Mouse (Mus musculus) erythroblast, embryonic 14.5 days (primary cell): Measurements from ENCODE around the gene Cd19. TPM values are rescaled to one million over a fixed set of nuclear protein-coding genes. Genes with fewer than 3 reads are reported as not detected.
"Not testable (repeated sequence)": the region's sequence is repeated elsewhere in the genome, so short reads cannot be mapped to it uniquely, and the experiment has no call there.

Experiments
- H3K27me3 ChIP-seq: 2 replicates; pipeline ENCODE4 v1.6.1; 2012; ENCODE audit warnings: inconsistent platforms; ENCODE audit not compliant: control insufficient read depth
- H3K36me3 ChIP-seq: 2 replicates; pipeline ENCODE4 v1.6.1; 2012; ENCODE audit warnings: mild to moderate bottlenecking, inconsistent platforms; ENCODE audit not compliant: control insufficient read depth
- H3K4me1 ChIP-seq: 2 replicates; pipeline ENCODE4 v1.6.1; 2012; ENCODE audit warnings: inconsistent platforms; ENCODE audit not compliant: control insufficient read depth
- H3K4me3 ChIP-seq: replicated peaks from 2 replicates; pipeline ENCODE3; 2012; ENCODE audit warnings: moderate library complexity, mild to moderate bottlenecking, inconsistent platforms
- H3K9me3 ChIP-seq: 2 replicates; pipeline ENCODE4 v1.6.1; 2012; ENCODE audit warnings: low read length, inconsistent platforms, mixed read lengths; ENCODE audit not compliant: control insufficient read depth
- GATA1 ChIP-seq: IDR thresholded peaks from 2 replicates; pipeline ENCODE4 v1.6.1; 2012; ENCODE audit warnings: low read length, inconsistent platforms, mixed read lengths
- TAL1 ChIP-seq: IDR thresholded peaks from 3 replicates; pipeline ENCODE4 v1.6.1; 2012; ENCODE audit warnings: low read length, inconsistent platforms, mixed read lengths
- polyA plus RNA-seq: library from polyadenylated mRNA; stranded (reverse); fragments of >175 nt; gene quantifications from 2 replicates; pipeline ENCODE4 v1.2.3, GENCODE M21; 2012

The Cd19 gene
- polyA plus RNA-seq, 1 experiment: not detected

DNA sequence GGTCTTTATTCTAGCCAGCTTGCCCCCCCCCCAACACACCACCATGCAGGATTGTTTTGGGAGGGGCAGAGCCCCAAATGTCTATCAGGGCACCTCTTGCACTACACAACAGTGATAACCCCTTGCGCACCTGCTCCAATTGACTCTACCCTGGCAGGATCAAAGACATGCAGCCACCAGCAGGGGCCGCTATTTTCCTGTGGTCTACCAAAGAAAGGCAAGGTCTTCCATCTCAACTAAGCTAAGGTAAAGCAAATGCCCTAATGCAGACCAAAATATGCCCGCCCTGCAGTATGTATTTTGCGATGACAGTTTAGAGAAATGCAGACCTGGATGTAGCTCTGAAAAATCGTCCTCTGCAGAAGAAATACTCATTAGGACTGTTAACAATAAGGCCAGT, 15.1 kb downstream of the Cd19 start:
- Histone ChIP-seq H3K4me3 (no peak overlapping the region), H3K36me3 (peaks cover 9% of the 10 kb centered on the region), H3K27me3 (no peaks in the 10 kb centered on the region), H3K4me1 (peaks cover 33% of the 10 kb centered on the region), H3K9me3 (no peaks in the 10 kb centered on the region)
- TF ChIP-seq TAL1 (no peak), GATA1 (no peak)

GRCm38 (mm10) chr7:126397822-126398221, 16.9 kb downstream of the Cd19 start:
- peaks cover 34% of the 10 kb centered on the region for H3K4me1 ChIP-seq
- no peak overlapping the region for H3K4me3 ChIP-seq
- TF ChIP-seq GATA1: no peak

DNA sequence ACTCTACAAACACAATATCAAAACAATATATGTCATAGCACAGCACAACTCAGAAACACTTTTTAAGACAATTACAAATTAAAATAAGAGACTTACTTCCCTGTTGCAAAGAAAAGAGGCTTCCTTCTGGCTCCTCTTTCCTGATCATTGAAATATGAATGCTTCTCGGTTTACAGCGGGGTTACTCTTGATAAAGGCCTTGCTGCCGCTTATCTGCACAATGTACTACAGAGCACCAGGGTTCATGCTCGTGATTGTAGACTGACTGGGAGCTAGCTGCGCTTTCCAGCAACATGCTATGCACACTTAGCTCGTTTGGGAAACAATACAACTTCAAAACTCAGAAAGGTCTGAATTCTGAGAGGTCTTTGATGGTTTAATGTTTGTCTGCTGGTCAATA, 17.5 kb downstream of the Cd19 start:
- TF ChIP-seq TAL1 (no peak), GATA1 (no peak)
- H3K4me1 ChIP-seq: peaks cover 34% of the 10 kb centered on the region
- peak overlapping the region; percentile 95 for H3K4me3 ChIP-seq

More at GRCm38 (mm10) chr7:126397822-126398221, 16.9 kb downstream of the Cd19 start:
- Histone ChIP-seq H3K27me3 (no peaks in the 10 kb centered on the region), H3K9me3 (no peaks in the 10 kb centered on the region), H3K36me3 (peaks cover 23% of the 10 kb centered on the region)

DNA sequence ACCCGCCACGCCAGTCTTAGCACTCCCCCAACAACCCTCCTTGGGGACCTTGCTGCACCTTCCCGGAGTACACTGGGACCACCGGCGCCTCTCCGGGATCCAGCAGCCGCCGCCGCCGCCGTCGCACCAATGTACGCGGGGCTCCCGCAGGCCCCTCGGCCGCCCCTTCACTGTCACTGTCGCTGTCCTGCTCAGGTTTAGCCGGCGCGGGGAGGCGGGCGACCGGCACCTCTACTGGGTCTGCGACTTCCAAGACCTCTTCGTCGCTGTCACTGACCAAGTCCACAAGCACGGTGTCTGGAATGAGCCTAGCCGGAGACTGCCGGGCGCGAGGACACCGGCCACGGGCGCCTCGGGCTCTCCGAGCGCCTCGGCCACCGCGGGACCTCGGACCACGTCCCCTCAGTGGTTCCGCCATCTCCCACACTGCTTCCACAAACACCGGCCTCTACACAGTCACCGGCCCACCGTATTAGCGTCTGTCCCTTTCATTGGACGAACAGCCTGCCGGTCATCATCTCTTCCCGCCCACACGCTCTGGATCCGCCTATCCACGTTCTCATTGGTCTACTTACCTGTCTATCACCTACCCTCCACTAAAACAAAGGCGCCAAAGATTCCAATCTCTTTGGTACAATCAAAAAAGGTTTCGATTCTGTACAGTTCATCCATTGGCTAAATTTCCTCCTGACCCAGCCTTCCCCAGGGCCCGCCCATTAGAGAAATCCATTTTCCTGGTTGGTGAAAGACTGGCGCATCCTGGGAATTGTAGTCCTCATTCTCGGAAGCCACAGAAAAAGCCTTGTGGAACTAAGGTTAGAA, 18.2 kb downstream of the Cd19 start, which contains the start of gene Nfatc2ip:
TSS of gene Nfatc2ip (minus strand) at position 440 of the 822 bp plus-strand sequence.
- H3K9me3 ChIP-seq: no peaks in the 10 kb centered on the region
- TF ChIP-seq GATA1 (peak; percentile 67), TAL1 (no peak)
- peaks cover 34% of the 10 kb centered on the region for H3K4me1 ChIP-seq
- H3K36me3 ChIP-seq: peaks cover 33% of the 10 kb centered on the region
- H3K27me3 ChIP-seq: no peaks in the 10 kb centered on the region
- peak within 1 kb of the TSS; percentile 95 for H3K4me3 ChIP-seq

More for the DNA sequence above, 17.5 kb downstream of the Cd19 start:
- no peaks in the 10 kb centered on the region for H3K9me3 ChIP-seq
- peaks cover 26% of the 10 kb centered on the region for H3K36me3 ChIP-seq
- H3K27me3 ChIP-seq: no peaks in the 10 kb centered on the region

GRCm38 (mm10) chr7:126392086-126392884, 22.4 kb downstream of the Cd19 start:
- Histone ChIP-seq H3K4me1 (peaks cover 26% of the 10 kb centered on the region), H3K36me3 (peaks cover 76% of the 10 kb centered on the region)
- H3K4me3 ChIP-seq, H3K9me3 ChIP-seq, H3K27me3 ChIP-seq: not testable (repeated sequence)

DNA sequence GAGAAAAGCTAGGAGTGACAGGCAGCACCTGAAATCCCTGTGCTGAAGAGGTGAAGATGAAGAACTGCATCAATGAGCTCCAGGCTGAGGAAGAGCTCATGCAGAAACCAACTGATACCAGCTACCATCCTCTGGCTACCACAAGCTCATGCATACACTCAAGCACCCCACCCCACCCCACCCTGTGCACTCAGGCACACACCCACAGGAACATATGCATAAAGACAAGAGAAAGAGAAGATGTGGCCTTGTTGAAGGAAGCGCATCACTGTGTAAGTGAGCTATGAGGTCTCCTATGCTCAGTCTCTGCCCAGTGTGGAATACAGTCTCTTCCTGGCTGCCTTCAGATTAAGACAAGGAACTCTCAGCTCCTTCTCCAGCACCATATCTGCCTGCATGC, 26.5 kb downstream of the Cd19 start:
- H3K4me1 ChIP-seq: peaks cover 7% of the 10 kb centered on the region
- peaks cover 85% of the 10 kb centered on the region for H3K36me3 ChIP-seq

DNA sequence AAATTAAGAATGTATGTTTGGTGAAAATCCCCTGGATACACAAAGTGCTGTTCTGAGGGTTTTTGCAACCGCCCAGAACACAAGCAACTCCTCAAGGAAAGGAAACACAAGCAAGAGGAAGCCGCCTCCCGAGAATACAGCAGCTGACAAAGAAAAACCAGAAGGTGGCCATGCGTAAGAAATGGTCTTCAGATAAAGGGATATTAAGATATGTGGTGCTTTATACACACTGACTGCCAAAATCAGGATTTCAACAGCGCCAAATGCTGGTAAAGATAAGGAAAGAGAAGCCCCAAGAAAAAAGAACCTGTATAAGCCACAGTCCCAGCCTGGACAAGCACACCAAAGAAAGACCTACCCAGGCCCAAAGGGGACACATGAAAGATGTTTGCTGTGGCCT, 31.1 kb downstream of the Cd19 start:
- TF ChIP-seq TAL1 (no peak), GATA1 (no peak)
- peaks cover 7% of the 10 kb centered on the region for H3K4me1 ChIP-seq
- H3K4me3 ChIP-seq: no peak overlapping the region
- H3K27me3 ChIP-seq: no peaks in the 10 kb centered on the region
- H3K36me3 ChIP-seq: peaks cover 43% of the 10 kb centered on the region
- no peaks in the 10 kb centered on the region for H3K9me3 ChIP-seq

More for the DNA sequence above, 26.5 kb downstream of the Cd19 start:
- Histone ChIP-seq H3K9me3 (no peaks in the 10 kb centered on the region), H3K4me3 (no peak overlapping the region), H3K27me3 (no peaks in the 10 kb centered on the region)
- TF ChIP-seq GATA1 (no peak), TAL1 (no peak)

- H3K4me3 ChIP-seq: peak within 1 kb of the TSS; percentile 64
- no peaks in the 10 kb centered on the region for H3K9me3 ChIP-seq
- no peak for TF ChIP-seq TAL1
- no peak for TF ChIP-seq GATA1
- H3K4me1 ChIP-seq: peaks cover 39% of the 10 kb centered on the region
- H3K27me3 ChIP-seq: no peaks in the 10 kb centered on the region
- peaks cover 26% of the 10 kb centered on the region for H3K36me3 ChIP-seq
These were observed 37.2 kb downstream of the Cd19 start, which contains the start of gene Spns1 for GRCm38 (mm10) chr7:126377278-126378158. Gene Spns1, minus strand, starts transcription at chr7:126377450.
